Mouse (Mus musculus) kidney, postnatal 0 days (tissue): Measurements from ENCODE around the gene Aldoc. TPM values are rescaled to one million over a fixed set of nuclear protein-coding genes. Genes with fewer than 3 reads are reported as not detected.
A peak's percentile ranks its signal among the peaks of the same experiment; 100 is the strongest.

Experiments
- ATAC-seq: fragments of 200-750 bp; cut with Nextera tagmentation; replicated peaks from 2 replicates; pipeline ENCODE4 v1.8.0; 2017; ENCODE audit warnings: low read depth, moderate number of reproducible peaks, moderate TSS enrichment, moderate library complexity; ENCODE audit not compliant: low FRiP score
- DNase-seq: peaks from one replicate; pipeline ENCODE4 v3.0.0-alpha.2; 2016; ENCODE audit warnings: low spot score
- H3K27ac ChIP-seq: fragments of 300-500 bp; sonication (generic); 2 replicates; pipeline ENCODE4 v1.5.1; 2014; ENCODE audit warnings: mild to moderate bottlenecking
- H3K27me3 ChIP-seq: fragments of 300-500 bp; sonication (generic); 2 replicates; pipeline ENCODE4 v1.6.1; 2014; ENCODE audit warnings: low read length, mixed read lengths; ENCODE audit not compliant: insufficient read depth
- H3K36me3 ChIP-seq: fragments of 300-500 bp; sonication (generic); 2 replicates; pipeline ENCODE4 v1.6.1; 2014; ENCODE audit warnings: low read length, mixed read lengths; ENCODE audit not compliant: insufficient read depth
- H3K4me1 ChIP-seq: fragments of 300-500 bp; sonication (generic); replicated peaks from 2 replicates; pipeline ENCODE4 v1.6.1; 2014; ENCODE audit warnings: antibody characterized with exemption, low read length, mixed read lengths; ENCODE audit not compliant: insufficient read depth
- H3K4me2 ChIP-seq: fragments of 300-500 bp; sonication (generic); 2 replicates; pipeline ENCODE4 v1.6.1; 2014; ENCODE audit warnings: mild to moderate bottlenecking, low read length, moderate library complexity, mixed read lengths
- H3K4me3 ChIP-seq: fragments of 300-500 bp; sonication (generic); replicated peaks from 2 replicates; pipeline ENCODE4 v1.5.1; 2014; ENCODE audit warnings: low read depth, low read length
- H3K9ac ChIP-seq: fragments of 300-500 bp; sonication (generic); 2 replicates; pipeline ENCODE4 v1.6.1; 2014; ENCODE audit warnings: low read depth, low read length
- H3K9me3 ChIP-seq: fragments of 300-500 bp; sonication (generic); replicated peaks from 2 replicates; pipeline ENCODE4 v1.6.1; 2016; ENCODE audit warnings: low read length, inconsistent platforms, mixed read lengths
- CTCF ChIP-seq: IDR thresholded peaks from 2 replicates; pipeline ENCODE4 v1.5.1; 2016; ENCODE audit warnings: antibody characterized with exemption, low read depth, mild to moderate bottlenecking, moderate library complexity
- WGBS: fragments of 180-500 bp; shearing (Covaris S2); extraction: QIAGEN DNeasy Blood & Tissue Kit; methylation state at CpG from one replicate; pipeline ENCODE4 v1.1.7; 2014; 5-methylcytosine and 5-hydroxymethylcytosine counted together
- polyA plus RNA-seq: library from polyadenylated mRNA; unstranded; fragments of >200 nt; fragmentation: Nextera tagmentation; extraction: Ambion mirVana; gene quantifications from 2 replicates; pipeline ENCODE4 v1.2.1, GENCODE M21; 2015

Aldoc gene
- polyA plus RNA-seq, 1 experiment from 2014 or later = 13.0 TPM

DNA sequence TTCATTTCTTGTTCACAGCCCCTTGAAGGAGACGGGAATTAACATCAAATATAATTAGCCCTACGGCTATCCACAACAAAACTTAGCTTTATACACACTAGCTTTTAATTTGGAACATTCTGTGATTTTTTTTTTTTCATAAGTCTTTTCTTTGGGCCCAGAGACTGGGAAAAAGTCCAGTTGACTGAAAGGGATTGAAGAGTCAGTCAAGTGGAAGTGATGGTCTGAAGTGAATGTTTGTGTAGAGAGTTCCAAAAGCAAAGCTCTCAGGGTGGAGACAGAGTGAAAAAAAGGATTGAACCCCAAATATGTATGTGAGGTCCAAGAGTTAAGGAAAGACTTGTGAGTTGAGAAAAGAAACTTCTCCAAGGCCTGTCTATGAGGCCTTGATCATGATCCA lies 4.4 kb upstream of the Aldoc start:
- Histone ChIP-seq H3K27ac (no peak overlapping the region), H3K9ac (no peak overlapping the region), H3K4me2 (no peak overlapping the region), H3K9me3 (no peaks in the 10 kb centered on the region), H3K4me3 (no peak overlapping the region), H3K4me1 (0 out of 2 replicates have a peak, but pooled peaks cover 3% of the 10 kb centered on the region), H3K27me3 (no peaks in the 10 kb centered on the region), H3K36me3 (peaks cover 25% of the 10 kb centered on the region)
- TF ChIP-seq CTCF = no peak
- WGBS = 84% methylated on average over 2 of the region's 2 CpGs
- DNase-seq = no peak
- ATAC-seq = no peak

- no peak for TF ChIP-seq CTCF
- Histone ChIP-seq H3K4me1 (0 out of 2 replicates have a peak, but pooled peaks cover 3% of the 10 kb centered on the region), H3K4me3 (no peak overlapping the region), H3K36me3 (peaks cover 16% of the 10 kb centered on the region), H3K4me2 (peak overlapping the region; percentile 41; the same call in 1 of the 2 replicates), H3K27me3 (no peaks in the 10 kb centered on the region), H3K27ac (no peak overlapping the region), H3K9ac (no peak overlapping the region), H3K9me3 (no peaks in the 10 kb centered on the region)
- no peak for ATAC-seq
- WGBS = 53% methylated on average over 2 of the region's 2 CpGs
- no peak for DNase-seq
Observed at GRCm38 (mm10) chr11:78322076-78322831, 514 bp upstream of the Aldoc start.

DNA sequence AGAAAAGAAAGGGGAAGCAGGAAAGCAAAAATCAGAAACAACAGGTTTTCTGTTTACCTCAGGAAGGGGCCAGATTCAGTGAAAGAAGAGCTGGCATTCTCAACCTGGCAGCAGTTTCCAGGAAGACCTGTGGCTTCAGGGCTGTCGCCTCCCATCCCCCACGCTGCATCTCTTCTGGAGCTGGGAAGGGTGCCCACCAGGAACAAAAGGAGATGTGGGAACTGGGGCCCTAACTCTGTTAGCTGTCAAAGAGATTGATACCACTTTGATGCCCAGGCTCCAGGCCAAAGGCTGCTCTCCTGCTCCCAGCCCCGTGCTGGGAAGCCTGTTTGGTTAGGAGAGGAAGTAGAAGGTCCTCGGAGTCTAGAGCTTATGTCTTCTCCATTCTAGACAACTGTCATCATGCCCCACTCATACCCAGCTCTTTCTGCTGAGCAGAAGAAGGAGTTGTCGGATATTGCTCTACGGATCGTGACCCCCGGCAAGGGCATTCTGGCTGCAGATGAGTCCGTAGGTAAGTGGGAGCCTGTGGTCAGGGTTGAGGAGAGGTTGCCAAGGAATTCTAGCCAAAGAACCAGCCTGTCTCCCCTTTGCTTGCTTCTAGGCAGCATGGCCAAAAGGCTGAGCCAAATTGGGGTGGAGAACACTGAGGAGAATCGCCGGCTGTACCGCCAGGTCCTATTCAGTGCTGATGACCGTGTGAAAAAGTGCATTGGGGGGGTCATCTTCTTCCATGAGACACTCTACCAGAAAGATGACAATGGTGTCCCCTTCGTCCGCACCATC lies 1.4 kb downstream of the Aldoc start:
- Histone ChIP-seq H3K9me3 (no peaks in the 10 kb centered on the region), H3K4me3 (no peak overlapping the region), H3K9ac (no peak overlapping the region), H3K36me3 (peaks cover 10% of the 10 kb centered on the region), H3K4me2 (no peak overlapping the region), H3K4me1 (0 out of 2 replicates have a peak, but pooled peaks cover 6% of the 10 kb centered on the region), H3K27ac (no peak overlapping the region), H3K27me3 (no peaks in the 10 kb centered on the region)
- no peak for TF ChIP-seq CTCF
- 84% methylated on average over 15 of the region's 15 CpGs for WGBS
- DNase-seq (no peak), ATAC-seq (no peak)

DNA sequence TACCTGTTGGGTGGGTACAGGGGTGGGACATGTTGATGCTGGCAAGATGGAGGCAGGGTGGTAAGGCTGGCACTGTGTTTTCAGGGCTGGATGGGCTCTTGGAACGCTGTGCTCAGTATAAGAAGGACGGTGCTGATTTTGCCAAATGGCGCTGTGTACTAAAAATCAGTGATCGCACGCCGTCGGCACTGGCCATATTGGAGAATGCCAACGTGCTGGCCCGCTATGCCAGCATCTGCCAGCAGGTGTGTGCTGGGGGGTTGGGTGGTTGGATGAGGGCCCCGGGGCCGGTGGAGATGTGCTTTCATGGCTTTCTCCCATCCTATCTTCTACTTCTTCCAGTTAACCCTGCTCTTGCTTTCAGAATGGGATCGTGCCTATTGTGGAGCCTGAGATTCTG lies 2.2 kb downstream of the Aldoc start:
- H3K4me3 ChIP-seq = no peak overlapping the region
- no peak overlapping the region for H3K4me2 ChIP-seq
- H3K9me3 ChIP-seq = no peaks in the 10 kb centered on the region
- H3K27me3 ChIP-seq = no peaks in the 10 kb centered on the region
- no peak for TF ChIP-seq CTCF
- DNase-seq (no peak), ATAC-seq (no peak)
- H3K36me3 ChIP-seq = peaks cover 8% of the 10 kb centered on the region
- no peak overlapping the region for H3K27ac ChIP-seq
- 95% methylated on average over 12 of the region's 12 CpGs for WGBS
- 0 out of 2 replicates have a peak, but pooled peaks cover 7% of the 10 kb centered on the region for H3K4me1 ChIP-seq
- no peak overlapping the region for H3K9ac ChIP-seq

- no peak for TF ChIP-seq CTCF
- ATAC-seq = no peak
- Histone ChIP-seq H3K4me3 (no peak overlapping the region), H3K27ac (no peak overlapping the region), H3K27me3 (no peaks in the 10 kb centered on the region), H3K4me2 (no peak overlapping the region), H3K4me1 (0 out of 2 replicates have a peak, but pooled peaks cover 7% of the 10 kb centered on the region), H3K9me3 (no peaks in the 10 kb centered on the region), H3K9ac (no peak overlapping the region), H3K36me3 (peaks cover 2% of the 10 kb centered on the region; the same call in 1 of the 2 replicates)
- no peak for DNase-seq
- WGBS = 93% methylated on average over 4 of the region's 4 CpGs
Observed at GRCm38 (mm10) chr11:78327215-78327614, 4.4 kb downstream of the Aldoc start.
